Comparison of ENCODE assay signal across 30 mouse cellular contexts in the genomic region with DNA sequence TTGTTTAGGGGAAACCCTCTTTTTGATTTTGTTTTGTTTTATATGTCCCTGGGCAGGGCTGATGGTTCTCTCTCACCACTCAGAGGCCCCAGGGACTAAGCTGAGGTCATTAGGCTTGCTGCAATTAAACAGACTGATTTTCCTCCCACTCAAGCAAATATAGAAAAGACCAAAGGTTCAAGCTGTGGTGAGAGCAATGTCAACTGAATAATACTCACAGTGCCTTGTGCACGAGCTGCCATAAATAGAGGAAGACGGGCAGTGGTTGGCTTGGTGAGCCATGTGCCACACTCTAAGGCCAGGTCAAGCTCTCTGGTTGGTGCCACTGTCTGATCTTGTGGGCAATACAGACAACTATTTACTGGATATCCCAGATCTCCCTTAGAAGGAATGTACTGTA. TPM values are rescaled to one million over a fixed set of nuclear protein-coding genes. Genes with fewer than 3 reads are reported as not detected.
DNase-seq lines count a peak whose midpoint lies in the region; ATAC-seq lines count a peak whose summit lies in the region.
"Had no signal": no experiment of that assay in that cellular context is flagged by ENCODE, and none has a peak within 500 bp of the region (broad histone marks: within the 10 kb centered on the region; RNA-seq: fewer than 3 reads in every experiment).

No protein-coding gene starts in this region.

- peak; percentile 86 for DNase-seq in heart, adult 11 months
- DNase-seq in heart, postnatal 4 days: no peak
- no peak for DNase-seq in liver, embryonic 11.5 days (ENCODE audit: low spot score)
- no peak for DNase-seq in left cerebral cortex, postnatal 10 days (ENCODE audit: extremely low spot score in 1 of 2, low spot score in 2 of 2)
- DNase-seq: adrenal gland, postnatal 10 days; adrenal gland, postnatal 36 days; B cell, adult 2 months; cerebellum, adult 8-10 months; cerebellum, postnatal 10 days; cerebellum, postnatal 36 days; embryo, embryonic 11 days; gastrocnemius, postnatal 10 days; heart, adult 18-20 months; heart, postnatal 10 days; heart, postnatal 36 days had no signal

- peaks cover 100% of the 10 kb centered on the region for H3K36me3 ChIP-seq in liver, embryonic 15.5 days (replicated peaks)
- H3K36me3 ChIP-seq in liver, embryonic 11.5 days (ENCODE audit: control insufficient read depth, insufficient read depth, low read length): peaks cover 9% of the 10 kb centered on the region; the same call in 1 of the 2 replicates
- peaks cover 66% of the 10 kb centered on the region for H3K36me3 ChIP-seq in liver, embryonic 16.5 days (ENCODE audit: control insufficient read depth, insufficient read depth)

- H3K9ac ChIP-seq in liver, embryonic 15.5 days: no peak overlapping the region
- H3K9ac ChIP-seq in liver, embryonic 11.5 days (ENCODE audit: low read depth, low read length): no peak overlapping the region
- no peak overlapping the region for H3K9ac ChIP-seq in liver, embryonic 16.5 days (ENCODE audit: low read depth, low read length)
- H3K9ac ChIP-seq: embryonic facial prominence, embryonic 13.5 days; forebrain, embryonic 13.5 days; heart, embryonic 12.5 days; heart, embryonic 15.5 days; hindbrain, embryonic 14.5 days had no signal

- intact Hi-C loops in left cerebral cortex, postnatal 10 days (cut with DNase I): no loop called here

- no peak overlapping the region for H3K4me2 ChIP-seq in liver, embryonic 15.5 days
- no peak overlapping the region for H3K4me2 ChIP-seq in liver, embryonic 11.5 days
- H3K4me2 ChIP-seq in liver, embryonic 16.5 days (ENCODE audit: low read depth, low read length): no peak overlapping the region
- H3K4me2 ChIP-seq: embryonic facial prominence, embryonic 13.5 days; forebrain, embryonic 13.5 days; heart, embryonic 12.5 days; heart, embryonic 15.5 days; hindbrain, embryonic 14.5 days had no signal

- WGBS in liver, embryonic 15.5 days (ENCODE audit: insufficient replicate concordance): 80% methylated on average over 2 of the region's 2 CpGs
- WGBS in liver, embryonic 11.5 days: 76% methylated on average over 2 of the region's 2 CpGs
- 83% methylated on average over 2 of the region's 2 CpGs for WGBS in liver, embryonic 16.5 days (ENCODE audit: insufficient replicate concordance)

- H3K4me1 ChIP-seq in liver, embryonic 15.5 days (replicated peaks): 0 out of 2 replicates have a peak, but pooled peaks cover 5% of the 10 kb centered on the region
- H3K4me1 ChIP-seq in liver, embryonic 11.5 days (replicated peaks; ENCODE audit: control insufficient read depth, insufficient read depth, low read length): no peaks in the 10 kb centered on the region
- no peaks in the 10 kb centered on the region; the same call in 1 of the 2 replicates for H3K4me1 ChIP-seq in liver, embryonic 16.5 days (ENCODE audit: control insufficient read depth, low read depth, low read length)
- H3K4me1 ChIP-seq: embryonic facial prominence, embryonic 10.5 days; forebrain, embryonic 10.5 days; forebrain, embryonic 13.5 days; heart, embryonic 15.5 days had no signal

- H3K9me3 ChIP-seq in liver, embryonic 15.5 days (replicated peaks): no peaks in the 10 kb centered on the region
- H3K9me3 ChIP-seq in liver, embryonic 11.5 days (ENCODE audit: control insufficient read depth, low read length): no peaks in the 10 kb centered on the region
- no peaks in the 10 kb centered on the region for H3K9me3 ChIP-seq in liver, embryonic 16.5 days (replicated peaks; ENCODE audit: control insufficient read depth, low read length)
- H3K9me3 ChIP-seq: embryonic facial prominence, embryonic 10.5 days; embryonic facial prominence, embryonic 13.5 days; forebrain, embryonic 10.5 days; forebrain, embryonic 13.5 days; G1E; heart, embryonic 12.5 days; heart, embryonic 15.5 days had no signal

- peak; percentile 30; the same call in 1 of the 2 replicates for ATAC-seq in liver, embryonic 15.5 days (ENCODE audit: insufficient read depth)
- no peak for ATAC-seq in liver, embryonic 11.5 days (replicated peaks; ENCODE audit: low FRiP score)
- ATAC-seq in liver, embryonic 16.5 days (ENCODE audit: low read depth): peak; percentile 71
- no peak for ATAC-seq in erythroblast, adult 5-6 weeks (replicated peaks; ENCODE audit: low FRiP score, poor library complexity, severe bottlenecking)
- ATAC-seq: forebrain, embryonic 13.5 days; forebrain, embryonic 16.5 days; hindbrain, postnatal 0 days; Patski had no signal

- no peaks in the 10 kb centered on the region for H3K27me3 ChIP-seq in liver, embryonic 15.5 days
- H3K27me3 ChIP-seq in liver, embryonic 11.5 days (replicated peaks; ENCODE audit: control insufficient read depth, insufficient read depth, low read length): no peaks in the 10 kb centered on the region
- H3K27me3 ChIP-seq in liver, embryonic 16.5 days (ENCODE audit: control insufficient read depth, insufficient read depth, low read depth, low read length): no peaks in the 10 kb centered on the region
- H3K27me3 ChIP-seq: CH12.LX; embryonic facial prominence, embryonic 13.5 days; forebrain, embryonic 13.5 days; heart, embryonic 12.5 days; heart, embryonic 15.5 days; Patski had no signal

- no peak overlapping the region for H3K27ac ChIP-seq in liver, embryonic 15.5 days (replicated peaks)
- H3K27ac ChIP-seq in liver, embryonic 11.5 days (ENCODE audit: low read depth, low read length): no peak overlapping the region
- peak overlapping the region; percentile 45; the same call in 1 of the 2 replicates for H3K27ac ChIP-seq in liver, embryonic 16.5 days (ENCODE audit: low read length)
- H3K27ac ChIP-seq: embryonic facial prominence, embryonic 10.5 days; embryonic facial prominence, embryonic 13.5 days; forebrain, embryonic 10.5 days; forebrain, embryonic 13.5 days; heart, embryonic 15.5 days; hindbrain, embryonic 14.5 days; hindbrain, postnatal 0 days had no signal

- H3K4me3 ChIP-seq in liver, embryonic 15.5 days (replicated peaks): no peak overlapping the region
- H3K4me3 ChIP-seq in liver, embryonic 11.5 days (ENCODE audit: low read depth, low read length): no peak overlapping the region
- H3K4me3 ChIP-seq in liver, embryonic 16.5 days (ENCODE audit: low read depth, low read length): no peak overlapping the region
- H3K4me3 ChIP-seq: embryonic facial prominence, embryonic 10.5 days; embryonic facial prominence, embryonic 13.5 days; forebrain, embryonic 10.5 days; forebrain, embryonic 13.5 days; heart, embryonic 12.5 days; heart, embryonic 15.5 days had no signal

RNA-seq across cellular contexts. Expression of a gene that starts 17.9 kb away (rescaled TPM):
- total RNA-seq in heart, postnatal 4 days (2021): 10 to 100 TPM in 1 of 2 experiments, 1 to 10 TPM in 1; 9.4 to 12.8 TPM
- 0.26 and 0.28 TPM in 2 replicates for polyA plus RNA-seq in liver, embryonic 15.5 days (2015; fragmentation: Nextera tagmentation; extraction: Ambion mirVana)
- polyA plus RNA-seq in liver, embryonic 11.5 days (2014; fragmentation: Nextera tagmentation; extraction: Ambion mirVana): 0.78 and 1.2 TPM in 2 replicates
- not detected in 2 replicates for polyA plus RNA-seq in liver, embryonic 16.5 days (2015; fragmentation: Nextera tagmentation; extraction: Ambion mirVana)
- total RNA-seq in erythroblast, adult 5-6 weeks (2015; ENCODE audit: low replicate concordance): not detected in 2 replicates
- total RNA-seq in erythroblast, adult 5-6 weeks (2017; ENCODE audit: low replicate concordance): 2.0 TPM in 1 of 2 replicates, not detected in the other
- total RNA-seq in left cerebral cortex, postnatal 10 days (2021): 1 to 10 TPM; 3.1 to 3.9 TPM
- total RNA-seq: CH12.LX had no signal
- polyA plus RNA-seq: forebrain, embryonic 13.5 days; forebrain, embryonic 16.5 days; G1E; Patski had no signal

Comparison
In these comparisons a context has a peak if more than half of its experiments do, and no peak if none do; other contexts are left out.
1. ATAC-seq: peak in liver, embryonic 15.5 days (single experiment) and liver, embryonic 16.5 days (single experiment); none in liver, embryonic 11.5 days (single experiment) and erythroblast, adult 5-6 weeks (single experiment).